Mouse (Mus musculus): ENCODE results near the gene Trim16. TPM values are rescaled to one million over a fixed set of nuclear protein-coding genes. Genes with fewer than 3 reads are reported as not detected.

The Trim16 gene
- polyA plus RNA-seq, 1 experiment from 2014 or later, result 4.4 TPM

GRCm38 (mm10) chr11:62848301-62848700, 28.3 kb downstream of the Trim16 start:
- Histone ChIP-seq H3K79me2 (ENCODE audit: inconsistent target) (no peaks in the 10 kb centered on the region), H3K27ac (peak overlapping the region; percentile 69; the same call in 1 of the 2 replicates), H3K36me3 (ENCODE audit: inconsistent target) (no peaks in the 10 kb centered on the region), H3K4me3 (ENCODE audit: inconsistent target) (no peak overlapping the region)
- 95% methylated on average over 2 of the region's 2 CpGs for WGBS (ENCODE audit: missing documents)

GRCm38 (mm10) chr11:62851199-62851598, 31.2 kb downstream of the Trim16 start:
- 100% methylated on average over 1 of the region's 1 CpGs for WGBS (ENCODE audit: missing documents)

GRCm38 (mm10) chr11:62853334-62853733, 33.3 kb downstream of the Trim16 start:
- Histone ChIP-seq H3K27ac (no peak overlapping the region), H3K79me2 (ENCODE audit: inconsistent target) (no peaks in the 10 kb centered on the region), H3K36me3 (ENCODE audit: inconsistent target) (no peaks in the 10 kb centered on the region), H3K4me3 (ENCODE audit: inconsistent target) (no peak overlapping the region)
- WGBS (ENCODE audit: missing documents), result 98% methylated on average over 6 of the region's 6 CpGs

More at GRCm38 (mm10) chr11:62851199-62851598, 31.2 kb downstream of the Trim16 start:
- no peaks in the 10 kb centered on the region for H3K36me3 ChIP-seq (ENCODE audit: inconsistent target)
- no peak overlapping the region for H3K27ac ChIP-seq
- no peak overlapping the region for H3K4me3 ChIP-seq (ENCODE audit: inconsistent target)
- no peaks in the 10 kb centered on the region for H3K79me2 ChIP-seq (ENCODE audit: inconsistent target)

- Histone ChIP-seq H3K36me3 (ENCODE audit: inconsistent target) (no peaks in the 10 kb centered on the region), H3K79me2 (ENCODE audit: inconsistent target) (no peaks in the 10 kb centered on the region), H3K27ac (no peak overlapping the region), H3K4me3 (ENCODE audit: inconsistent target) (no peak overlapping the region)
- 84% methylated on average over 4 of the region's 4 CpGs for WGBS (ENCODE audit: missing documents)
Measured at GRCm38 (mm10) chr11:62865562-62865961, 45.5 kb downstream of the Trim16 start.

- Histone ChIP-seq H3K36me3 (ENCODE audit: inconsistent target) (no peaks in the 10 kb centered on the region), H3K4me3 (ENCODE audit: inconsistent target) (no peak overlapping the region), H3K27ac (no peak overlapping the region), H3K79me2 (ENCODE audit: inconsistent target) (no peaks in the 10 kb centered on the region)
- 35% methylated on average over 7 of the region's 7 CpGs for WGBS (ENCODE audit: missing documents)
Measured at GRCm38 (mm10) chr11:62866685-62867084, 46.7 kb downstream of the Trim16 start.

- no peaks in the 10 kb centered on the region for H3K79me2 ChIP-seq (ENCODE audit: inconsistent target)
- 94% methylated on average over 5 of the region's 5 CpGs for whole genome bisulfite sequencing (ENCODE audit: missing documents)
Measured at GRCm38 (mm10) chr11:62869201-62869600, 49.2 kb downstream of the Trim16 start.

GRCm38 (mm10) chr11:62869715-62870371, 49.8 kb downstream of the Trim16 start:
- Histone ChIP-seq H3K36me3 (ENCODE audit: inconsistent target) (no peaks in the 10 kb centered on the region), H3K4me3 (ENCODE audit: inconsistent target) (no peak overlapping the region), H3K27ac (no peak overlapping the region), H3K79me2 (ENCODE audit: inconsistent target) (no peaks in the 10 kb centered on the region)
- WGBS (ENCODE audit: missing documents), result 93% methylated on average over 8 of the region's 8 CpGs

More at GRCm38 (mm10) chr11:62869201-62869600, 49.2 kb downstream of the Trim16 start:
- no peak overlapping the region for H3K27ac ChIP-seq
- H3K4me3 ChIP-seq (ENCODE audit: inconsistent target), result no peak overlapping the region
- no peaks in the 10 kb centered on the region for H3K36me3 ChIP-seq (ENCODE audit: inconsistent target)

DNA sequence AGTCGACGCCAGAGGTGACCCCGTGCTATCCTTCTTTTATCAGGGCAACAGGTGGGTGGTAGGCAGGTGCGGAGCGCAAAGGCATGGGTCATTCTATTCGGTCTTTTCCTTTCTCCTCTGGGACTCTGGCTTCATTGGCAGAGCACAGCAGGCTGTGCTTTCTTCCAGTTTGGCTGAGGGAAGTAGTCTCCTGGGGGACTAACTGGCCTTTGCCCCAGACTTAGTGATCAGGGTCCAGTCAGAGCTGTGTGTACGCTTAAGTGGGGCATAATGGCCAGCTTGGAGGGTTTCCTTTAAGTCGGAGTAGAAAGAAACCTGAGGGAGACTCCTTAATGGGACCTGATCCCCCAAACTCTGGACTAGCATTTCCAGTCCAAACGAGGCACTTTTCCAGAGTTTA, 53.4 kb downstream of the Trim16 start:
- no peak overlapping the region for H3K4me3 ChIP-seq (ENCODE audit: inconsistent target)
- H3K79me2 ChIP-seq (ENCODE audit: inconsistent target), result no peaks in the 10 kb centered on the region
- H3K27ac ChIP-seq, result no peak overlapping the region
- WGBS (ENCODE audit: missing documents), result 93% methylated on average over 9 of the region's 9 CpGs
- H3K36me3 ChIP-seq (ENCODE audit: inconsistent target), result no peaks in the 10 kb centered on the region

- no peaks in the 10 kb centered on the region for H3K36me3 ChIP-seq (ENCODE audit: inconsistent target)
- H3K4me3 ChIP-seq (ENCODE audit: inconsistent target), result no peak overlapping the region
- H3K27ac ChIP-seq, result no peak overlapping the region
- WGBS (ENCODE audit: missing documents), result 100% methylated on average over 1 of the region's 1 CpGs
- H3K79me2 ChIP-seq (ENCODE audit: inconsistent target), result peaks cover 10% of the 10 kb centered on the region; the same call in 1 of the 2 replicates
Measured at GRCm38 (mm10) chr11:62875696-62876095, 55.7 kb downstream of the Trim16 start.

DNA sequence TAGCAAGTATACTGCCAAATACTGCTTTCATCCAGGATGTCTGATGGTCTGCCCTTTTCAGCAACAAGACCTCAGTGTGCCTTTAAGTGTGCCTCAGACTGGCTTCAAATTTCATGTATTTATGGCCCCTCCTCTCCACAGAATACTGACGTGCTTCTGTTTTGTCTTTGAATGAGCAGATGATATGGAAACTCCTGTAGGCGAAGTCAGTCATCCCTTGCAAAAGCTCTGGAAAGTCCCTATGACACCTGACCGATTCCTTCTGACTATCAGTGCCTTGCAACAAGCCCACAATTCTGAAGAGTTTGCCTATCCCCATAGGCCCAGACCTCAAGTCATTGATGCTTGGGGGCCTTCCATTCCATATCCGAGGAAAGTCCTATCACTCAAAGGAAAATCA, 56.4 kb downstream of the Trim16 start:
- Histone ChIP-seq H3K36me3 (ENCODE audit: inconsistent target) (no peaks in the 10 kb centered on the region), H3K27ac (no peak overlapping the region), H3K79me2 (ENCODE audit: inconsistent target) (peaks cover 10% of the 10 kb centered on the region; the same call in 1 of the 2 replicates), H3K4me3 (ENCODE audit: inconsistent target) (no peak overlapping the region)
- 96% methylated on average over 4 of the region's 4 CpGs for WGBS (ENCODE audit: missing documents)

DNA sequence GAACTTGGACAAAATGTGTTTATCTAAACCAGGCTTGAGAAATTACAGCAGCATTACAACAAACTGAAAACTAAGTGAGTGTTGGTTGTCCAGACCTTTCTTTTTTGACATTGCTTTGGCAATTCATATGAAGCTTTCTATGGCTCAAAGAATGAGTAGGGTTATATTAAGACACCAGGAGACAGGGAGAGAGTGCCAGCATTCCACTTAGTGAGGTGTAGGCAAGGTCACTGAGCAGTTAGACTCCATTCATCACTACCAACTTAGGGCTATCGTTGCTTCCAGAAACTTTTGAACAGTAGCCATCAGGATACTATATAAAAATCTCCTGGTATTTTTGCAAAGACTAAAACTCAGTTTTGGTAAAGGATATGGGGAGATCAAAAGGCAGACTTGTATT, 57.4 kb downstream of the Trim16 start:
- Histone ChIP-seq H3K36me3 (ENCODE audit: inconsistent target) (no peaks in the 10 kb centered on the region), H3K79me2 (ENCODE audit: inconsistent target) (peaks cover 10% of the 10 kb centered on the region; the same call in 1 of the 2 replicates), H3K27ac (no peak overlapping the region), H3K4me3 (ENCODE audit: inconsistent target) (no peak overlapping the region)
- 100% methylated on average over 1 of the region's 1 CpGs for WGBS (ENCODE audit: missing documents)

- Histone ChIP-seq H3K27ac (no peak overlapping the region), H3K79me2 (ENCODE audit: inconsistent target) (peaks cover 10% of the 10 kb centered on the region; the same call in 1 of the 2 replicates), H3K36me3 (ENCODE audit: inconsistent target) (0 out of 2 replicates have a peak, but pooled peaks cover 7% of the 10 kb centered on the region), H3K4me3 (ENCODE audit: inconsistent target) (peak overlapping the region; percentile 88)
- 1% methylated on average over 9 of the region's 9 CpGs for WGBS (ENCODE audit: missing documents)
Measured at GRCm38 (mm10) chr11:62878728-62879127, 58.7 kb downstream of the Trim16 start.

- Histone ChIP-seq H3K27ac (peak within 1 kb of the TSS; percentile 60), H3K4me3 (ENCODE audit: inconsistent target) (peak within 1 kb of the TSS; percentile 88), H3K79me2 (ENCODE audit: inconsistent target) (peaks cover 10% of the 10 kb centered on the region; the same call in 1 of the 2 replicates), H3K36me3 (ENCODE audit: inconsistent target) (0 out of 2 replicates have a peak, but pooled peaks cover 12% of the 10 kb centered on the region)
- 1% methylated on average over 55 of the region's 55 CpGs for WGBS (ENCODE audit: missing documents)
Measured at GRCm38 (mm10) chr11:62879220-62880048, 59.4 kb downstream of the Trim16 start, which contains the start of gene Tvp23b. Tvp23b (plus strand) TSS chr11:62879455.

- Histone ChIP-seq H3K79me2 (ENCODE audit: inconsistent target) (peaks cover 10% of the 10 kb centered on the region; the same call in 1 of the 2 replicates), H3K36me3 (ENCODE audit: inconsistent target) (peaks cover 51% of the 10 kb centered on the region; the same call in 1 of the 2 replicates)
Measured at GRCm38 (mm10) chr11:62883407-62883806, 63.4 kb downstream of the Trim16 start.

DNA sequence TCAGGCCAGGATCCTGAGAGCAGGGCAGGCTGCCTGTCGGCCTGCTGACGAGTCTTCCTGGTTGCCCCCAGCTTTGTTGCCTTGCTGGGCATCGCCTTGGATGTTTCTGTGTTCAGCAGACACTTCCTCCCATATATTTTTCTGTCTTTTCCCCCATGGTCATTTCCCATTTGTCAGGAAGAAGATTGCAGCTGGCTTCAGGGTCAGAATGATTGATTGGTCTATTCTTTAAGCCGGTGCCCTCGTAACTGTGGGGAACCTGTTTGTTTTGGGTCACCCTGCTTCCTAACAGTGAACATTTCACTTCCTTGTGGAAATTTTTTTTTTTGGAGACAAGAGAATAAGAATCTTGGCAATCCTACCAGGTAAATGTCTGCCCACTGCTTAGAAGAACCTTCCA, 65.3 kb downstream of the Trim16 start:
- peaks cover 2% of the 10 kb centered on the region; the same call in 1 of the 2 replicates for H3K79me2 ChIP-seq (ENCODE audit: inconsistent target)
- WGBS (ENCODE audit: missing documents), result 90% methylated on average over 5 of the region's 5 CpGs
- peaks cover 58% of the 10 kb centered on the region for H3K36me3 ChIP-seq (ENCODE audit: inconsistent target)
- no peak overlapping the region for H3K4me3 ChIP-seq (ENCODE audit: inconsistent target)
- H3K27ac ChIP-seq, result no peak overlapping the region

More at GRCm38 (mm10) chr11:62883407-62883806, 63.4 kb downstream of the Trim16 start:
- H3K4me3 ChIP-seq (ENCODE audit: inconsistent target), result no peak overlapping the region
- 100% methylated on average over 8 of the region's 8 CpGs for WGBS (ENCODE audit: missing documents)
- H3K27ac ChIP-seq, result no peak overlapping the region

Measured in macrophage (primary cell).